Mouse (Mus musculus) cerebellum, postnatal 36 days (tissue): ENCODE data around the gene Ccdc38.

Source experiments
- DNase-seq, 2 experiments: peaks; one replicate each; pipeline ENCODE4 v3.0.0; 2021 to 2022; ENCODE audit warnings: mixed read lengths in 2 of 2

Ccdc38 gene

DNA sequence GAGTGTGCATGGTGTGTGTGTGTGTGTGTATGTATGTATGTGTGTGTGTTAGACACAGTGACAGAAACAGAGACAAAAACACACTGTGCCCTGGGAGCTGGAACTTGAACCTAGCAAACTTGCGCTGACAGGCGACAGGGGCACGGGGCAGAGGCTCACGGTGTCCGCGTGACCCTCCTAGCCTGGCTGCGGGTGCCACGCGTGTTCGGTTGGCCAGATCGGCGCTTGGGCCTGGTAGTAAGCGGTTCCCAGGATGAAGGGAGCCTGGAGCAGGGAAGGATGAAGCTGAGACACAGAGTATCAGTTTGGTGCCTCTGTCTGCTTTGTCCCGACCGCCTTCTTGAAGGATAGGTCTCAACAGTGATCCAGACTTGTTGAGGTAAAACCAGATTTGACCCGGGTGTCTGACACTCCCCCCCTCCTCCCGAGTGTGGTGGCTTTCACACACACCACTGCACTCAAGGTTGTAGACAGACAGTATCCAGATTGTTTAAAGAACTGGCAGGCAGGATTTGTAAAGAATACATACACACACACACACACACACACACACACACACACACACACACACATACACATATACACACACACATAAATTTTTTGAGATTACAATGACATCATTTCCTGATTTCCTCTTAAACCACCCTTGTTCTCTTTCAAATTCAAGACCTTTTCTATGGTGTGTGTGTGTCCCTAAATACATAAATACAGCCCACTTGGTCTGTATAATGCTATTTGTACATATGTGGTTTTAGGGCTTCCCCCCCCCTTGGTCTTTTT lies at the start of gene Ccdc38:
Ccdc38 (plus strand) TSS at position 202 of the 780 bp plus-strand sequence.
- DNase-seq, result no peak

DNA sequence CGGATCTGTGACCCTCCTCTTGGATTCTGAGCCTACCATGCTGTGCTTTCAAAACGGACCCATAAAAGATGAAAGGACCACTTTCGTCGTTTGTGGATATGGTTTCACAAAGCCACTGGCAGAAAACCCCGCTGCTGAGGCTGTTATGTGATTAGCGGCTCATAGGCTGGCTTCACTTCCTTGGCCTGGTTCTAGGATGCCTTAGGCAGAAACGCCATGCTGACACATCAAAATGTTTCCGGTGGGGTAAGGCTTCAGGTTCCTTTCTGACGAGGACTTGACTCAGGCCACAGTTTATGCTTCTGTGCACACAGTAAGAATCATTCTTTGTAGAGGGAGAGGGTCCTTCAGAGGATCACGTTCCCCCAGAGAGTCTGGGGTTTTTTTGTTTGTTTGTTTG lies 39.6 kb upstream of the Ccdc38 start:
- no peak for DNase-seq

DNA sequence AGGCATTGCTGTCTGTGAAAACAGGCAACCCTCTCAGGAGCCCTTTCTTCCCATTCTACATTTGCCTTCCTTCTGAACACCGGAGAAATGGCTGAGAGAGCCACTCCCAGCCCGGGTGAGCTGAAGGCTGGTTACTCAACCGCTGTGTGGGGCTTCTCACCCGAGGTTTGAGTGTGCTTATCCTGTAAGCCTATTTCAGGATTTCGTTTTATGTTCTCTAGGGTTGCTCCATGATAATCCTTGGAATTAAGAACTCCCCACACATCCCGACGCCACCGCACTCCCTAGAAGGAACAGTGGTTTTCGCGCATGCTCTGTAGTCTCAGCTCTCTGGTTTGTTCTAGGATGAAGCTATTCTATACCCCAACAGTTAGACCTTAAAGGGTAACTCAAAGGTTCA lies 39.1 kb upstream of the Ccdc38 start:
- no peak for DNase-seq

DNA sequence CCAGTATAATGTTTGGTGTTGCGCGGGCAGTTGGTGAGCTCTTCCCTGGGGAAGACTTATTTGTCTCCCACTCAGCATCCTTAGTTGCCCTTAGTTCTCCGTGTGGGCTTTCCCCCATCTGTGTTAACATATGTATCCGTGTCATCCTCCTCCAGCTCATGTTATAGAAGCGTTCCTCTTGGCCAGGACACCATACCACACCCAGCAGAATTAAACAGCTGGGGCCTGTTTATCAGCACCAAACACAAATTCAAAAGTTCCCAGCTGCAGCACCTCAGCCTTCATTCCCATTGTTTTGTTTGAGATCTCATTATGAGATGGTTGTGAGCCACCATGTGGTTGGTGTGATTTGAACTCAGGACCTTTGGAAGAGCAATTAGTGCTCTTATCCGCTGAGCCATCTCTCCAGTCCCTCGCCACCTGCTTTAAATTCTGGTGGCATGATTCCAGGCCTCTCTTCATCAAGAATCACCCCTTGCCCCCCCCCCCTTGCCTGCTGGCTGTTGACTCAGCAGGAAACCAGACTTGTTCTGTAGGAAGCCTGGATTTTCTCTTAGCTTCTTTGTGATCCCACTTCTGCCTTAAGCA lies 32.0 kb upstream of the Ccdc38 start:
- DNase-seq, result no peak

DNA sequence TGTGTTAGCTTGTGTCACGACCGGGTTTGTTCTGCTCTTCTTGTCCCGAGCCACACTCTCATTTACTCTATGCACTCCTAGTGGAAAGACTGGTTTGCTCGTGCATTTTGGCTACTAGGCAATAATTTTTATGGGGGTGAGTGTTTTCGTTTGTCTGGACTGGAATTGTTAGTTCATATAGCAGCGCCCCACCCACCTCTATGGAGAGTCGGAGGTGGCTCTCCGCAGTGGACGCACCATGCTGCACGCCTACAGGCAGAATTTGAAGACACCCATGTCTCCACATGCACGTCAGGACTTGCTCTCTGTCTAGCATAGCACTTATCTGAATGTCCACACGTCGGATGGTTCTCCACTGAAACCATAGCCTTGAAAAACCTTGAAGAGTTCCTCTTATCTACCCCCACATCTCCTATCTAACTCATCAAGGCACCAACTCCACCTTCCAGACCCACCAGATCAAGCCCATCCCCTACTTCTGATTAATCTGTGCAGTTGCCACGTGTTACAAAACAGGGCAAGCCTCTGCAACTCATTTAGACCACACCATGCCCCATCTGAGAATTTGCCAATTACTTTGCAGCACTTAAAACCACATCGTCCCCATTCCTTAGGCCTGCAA lies 30.8 kb upstream of the Ccdc38 start:
- no peak for DNase-seq

DNA sequence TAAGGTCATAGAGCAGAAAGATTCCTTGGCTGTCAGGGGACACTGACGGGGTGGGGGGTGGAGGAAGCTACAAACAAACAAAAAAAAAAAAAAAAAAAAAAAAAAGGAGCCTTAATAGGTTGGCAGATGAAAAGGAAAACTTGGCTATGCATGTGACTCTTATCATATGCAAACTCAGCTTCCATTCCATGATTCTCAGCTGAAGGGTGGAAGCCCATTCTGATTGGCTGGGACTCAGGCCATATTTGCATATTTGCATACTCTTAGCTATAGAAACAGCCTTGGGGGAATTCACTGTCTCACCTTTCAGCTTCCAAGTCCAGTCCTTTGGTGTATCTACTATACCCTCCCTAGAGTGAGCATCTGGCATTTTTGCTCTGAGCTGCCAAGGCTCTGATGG lies 25.0 kb upstream of the Ccdc38 start:
- DNase-seq, result peak in 1 of 2 experiments; percentile 4

DNA sequence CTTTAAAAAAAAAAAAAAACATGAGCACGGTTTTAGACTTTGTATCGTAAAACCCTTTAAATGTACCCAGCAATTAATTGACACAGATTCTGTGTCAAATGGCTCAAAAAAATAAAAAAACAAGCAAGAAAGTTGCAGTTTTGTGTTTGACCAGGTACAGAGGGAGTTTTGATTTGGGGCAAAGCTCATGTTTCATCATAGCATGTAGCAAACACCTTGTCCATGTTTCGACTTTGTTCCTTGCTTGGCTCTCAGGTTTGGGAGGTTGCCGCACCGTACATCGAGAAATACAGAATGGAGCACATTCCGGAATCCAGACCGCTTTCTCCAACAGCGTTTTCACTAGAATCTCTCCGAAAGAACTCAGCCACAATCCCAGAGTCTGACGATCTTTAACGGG lies 24.5 kb upstream of the Ccdc38 start:
- no peak for DNase-seq

DNA sequence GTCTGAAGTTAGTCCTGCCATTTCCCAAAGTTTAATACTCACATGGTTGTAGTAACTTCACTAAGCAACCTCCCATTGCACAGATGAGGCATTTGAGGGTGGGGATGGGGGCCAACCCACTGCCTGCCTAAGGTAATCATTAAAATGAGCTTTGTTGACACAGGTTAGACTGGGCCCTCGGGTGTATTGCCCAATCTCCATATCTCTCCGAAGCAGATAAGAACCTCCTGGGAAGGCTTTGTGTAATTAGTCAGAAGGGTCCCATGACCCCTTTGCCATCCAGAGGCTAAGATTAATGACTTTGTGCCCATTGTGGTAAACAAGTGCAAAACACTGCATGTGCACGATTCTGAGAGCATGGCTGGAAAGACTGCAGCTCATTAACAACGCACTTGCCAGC lies 22.7 kb upstream of the Ccdc38 start:
- DNase-seq, result no peak

DNA sequence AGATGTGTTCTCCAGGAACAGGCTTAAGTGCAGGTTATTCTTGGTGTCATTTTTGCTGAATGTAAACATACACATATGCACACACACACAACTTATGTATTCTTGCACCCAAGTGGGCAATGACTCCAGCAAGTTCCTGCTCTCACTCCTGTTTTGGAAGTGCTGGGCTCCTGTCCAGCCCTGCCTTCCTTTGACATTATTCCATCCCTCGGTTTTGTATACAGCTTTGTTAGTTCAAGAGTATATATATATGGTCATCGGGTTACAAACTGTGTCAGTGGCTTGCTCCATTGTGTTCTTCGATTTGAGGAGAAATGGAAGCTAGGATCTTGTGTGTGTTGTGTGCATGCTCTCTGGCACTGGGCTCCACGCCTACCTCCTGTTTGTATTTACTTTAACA lies 22.2 kb upstream of the Ccdc38 start:
- DNase-seq, result no peak

DNA sequence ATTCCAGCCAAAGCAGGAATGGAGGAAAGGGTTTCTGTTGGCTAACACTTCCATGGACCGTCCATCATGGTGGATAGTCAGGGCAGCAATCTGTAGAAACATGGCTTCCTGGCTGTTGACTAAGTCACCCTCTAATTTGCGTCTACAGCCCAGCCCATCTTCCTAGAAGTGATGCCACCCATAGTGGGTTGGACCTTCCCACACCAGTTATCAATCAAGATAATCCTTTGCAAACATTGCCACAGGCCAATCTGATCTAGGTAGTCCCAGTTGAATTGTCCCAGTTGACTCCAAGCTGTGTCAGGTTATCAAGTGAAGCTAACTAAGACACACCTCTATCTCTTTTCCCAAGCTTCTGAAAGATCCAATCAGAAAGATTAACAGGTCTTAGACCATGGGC lies 21.8 kb upstream of the Ccdc38 start:
- no peak for DNase-seq

DNA sequence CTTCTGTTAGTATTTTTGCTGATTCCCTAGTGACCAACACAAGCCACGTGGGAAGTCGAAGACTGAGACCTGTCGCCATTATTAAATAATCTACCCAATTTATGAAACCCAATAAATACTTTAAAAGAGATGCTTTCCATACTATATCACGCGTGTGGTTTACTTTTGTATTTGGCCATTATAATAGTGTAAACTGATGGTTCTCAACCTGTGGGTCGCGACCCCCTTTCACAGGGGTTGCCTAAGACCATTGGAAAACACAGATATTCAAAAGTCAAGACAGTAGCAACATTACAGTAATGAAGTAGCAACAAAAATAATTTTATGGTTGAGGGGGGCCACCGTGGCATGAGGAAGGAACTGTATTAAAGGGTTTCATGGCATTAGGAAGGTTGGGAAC lies 21.3 kb upstream of the Ccdc38 start:
- no peak for DNase-seq

DNA sequence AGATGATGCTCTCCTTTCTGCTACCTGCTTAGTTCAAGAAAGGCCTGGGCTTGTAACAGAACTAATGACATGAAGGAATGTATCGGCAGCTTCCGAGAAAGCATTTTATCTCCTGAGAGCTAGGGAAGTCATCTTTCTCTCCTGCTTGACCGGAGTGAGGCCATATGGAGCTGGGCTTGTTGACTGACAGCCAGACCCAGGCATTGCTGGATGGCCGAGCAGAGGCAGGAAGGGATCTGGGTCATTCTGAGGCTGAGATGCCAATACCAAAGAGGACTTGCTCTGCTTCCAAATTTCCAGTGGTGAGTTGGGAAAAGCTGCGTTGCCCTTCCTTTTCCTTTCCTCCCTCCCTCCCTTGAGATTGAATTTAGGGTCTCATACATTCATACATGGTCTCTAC lies 20.7 kb upstream of the Ccdc38 start:
- DNase-seq, result peak; percentile 64 to 66

DNA sequence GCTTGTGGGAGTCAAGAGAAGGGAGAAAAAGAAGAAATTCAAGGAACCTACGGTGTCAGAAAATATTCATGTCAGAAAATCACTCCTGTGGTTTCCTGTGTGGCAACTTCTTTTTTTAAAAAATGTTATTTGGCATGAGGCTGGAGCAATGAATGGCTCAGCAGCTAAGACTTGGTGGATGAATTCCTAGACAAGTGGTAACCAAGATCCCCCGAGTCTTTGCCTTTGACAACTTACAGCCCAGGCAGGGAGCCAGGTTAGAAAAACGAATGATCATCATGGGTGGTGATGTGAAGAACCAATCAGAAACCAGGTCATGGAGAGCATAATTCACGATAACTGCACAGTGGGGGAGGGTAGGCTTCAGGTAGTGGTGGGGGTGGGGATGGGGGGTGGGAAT lies 19.4 kb upstream of the Ccdc38 start:
- no peak for DNase-seq

DNA sequence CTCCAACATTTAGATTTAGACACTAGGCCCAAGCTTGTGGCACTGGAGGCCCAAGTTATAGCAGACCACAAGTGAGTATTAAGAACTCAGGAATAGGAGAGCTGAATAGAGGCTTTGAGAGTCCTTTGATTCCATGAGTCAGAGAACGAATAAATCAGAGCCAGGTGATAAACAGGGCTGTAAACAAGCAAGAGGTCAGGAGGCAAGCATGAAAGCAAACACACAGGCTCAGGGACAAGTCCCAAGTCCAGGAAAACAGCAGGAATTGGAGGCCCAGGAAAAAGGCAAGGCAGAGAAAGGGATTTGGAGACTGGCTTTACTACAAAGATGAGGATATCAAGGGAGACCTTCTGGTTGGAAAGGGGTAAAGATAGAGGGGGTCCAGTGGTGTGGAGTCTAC lies 15.1 kb upstream of the Ccdc38 start:
- DNase-seq, result no peak

DNA sequence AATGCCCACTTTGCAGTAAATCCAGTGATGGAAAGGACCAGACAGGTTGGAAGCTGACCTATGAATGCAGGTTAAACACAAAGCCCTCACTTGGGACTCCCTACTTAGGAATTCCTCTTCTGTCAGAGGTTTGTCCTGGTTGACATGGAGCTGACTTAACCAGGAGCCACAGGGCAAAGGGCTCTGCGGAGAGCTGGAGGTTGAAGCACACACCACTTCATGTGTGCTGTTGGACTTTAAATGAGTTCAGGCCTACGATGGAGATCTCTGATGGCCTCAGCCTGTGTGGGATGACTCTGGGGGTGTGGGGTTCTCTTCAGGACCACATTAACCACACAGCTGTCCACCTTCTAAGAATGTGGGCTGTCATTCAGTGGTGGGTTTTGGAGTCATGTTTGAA lies 2.1 kb upstream of the Ccdc38 start:
- DNase-seq, result no peak

DNA sequence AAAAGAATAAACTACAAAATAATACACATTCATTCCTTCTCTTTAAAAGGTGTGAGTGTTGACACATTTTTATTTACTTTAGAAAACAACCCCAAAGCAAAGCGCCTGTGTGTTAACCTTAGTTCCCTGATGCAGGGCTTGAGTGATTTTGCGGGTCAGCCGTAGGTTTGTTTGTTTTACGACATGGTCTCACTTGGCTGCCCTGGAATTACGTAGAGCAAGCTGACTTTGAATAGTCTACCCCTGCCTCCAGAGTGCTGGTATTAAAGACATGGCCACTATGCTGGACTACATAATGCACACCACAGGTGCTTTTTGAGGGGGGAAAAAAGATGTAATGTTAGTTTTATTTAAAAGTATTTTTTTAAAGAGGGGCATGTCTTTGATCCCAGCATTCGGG lies 1.6 kb upstream of the Ccdc38 start:
- no peak for DNase-seq

DNA sequence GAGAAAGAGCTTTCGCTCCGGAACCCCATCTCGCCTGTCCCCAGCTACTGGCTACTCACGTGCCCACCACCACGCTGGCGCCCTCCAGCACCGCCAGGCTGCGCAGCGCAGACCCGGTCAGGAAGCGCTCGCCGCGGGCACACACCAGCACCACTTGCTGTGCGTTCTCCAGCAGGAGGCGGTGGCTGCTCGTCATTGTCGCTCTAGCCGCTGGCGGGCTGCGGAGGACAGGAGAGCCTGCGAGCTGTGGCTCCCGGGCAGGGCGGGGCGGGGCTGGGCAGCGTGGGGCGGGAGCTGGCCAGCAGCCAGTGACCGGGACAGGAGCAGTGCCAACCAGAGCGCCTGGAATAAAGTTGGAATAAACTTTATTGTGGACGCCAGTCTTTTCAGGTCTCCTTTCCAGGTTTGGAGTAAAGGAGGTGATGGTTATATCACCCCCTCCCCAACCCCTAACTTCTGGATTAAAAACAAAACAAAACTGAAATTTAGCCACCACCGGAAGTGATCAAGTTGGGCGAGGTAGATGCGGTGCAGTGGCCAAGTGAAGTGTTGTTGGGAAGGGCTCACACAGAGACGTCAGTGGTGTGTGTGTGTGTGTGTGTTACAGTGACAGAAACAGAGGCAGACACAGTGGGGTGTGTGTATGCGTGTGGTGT lies 529 bp upstream of the Ccdc38 start, which contains the start of gene Amdhd1:
Amdhd1 (minus strand) TSS at position 259 of the 656 bp plus-strand sequence.
- DNase-seq, result peak; percentile 46 to 61

DNA sequence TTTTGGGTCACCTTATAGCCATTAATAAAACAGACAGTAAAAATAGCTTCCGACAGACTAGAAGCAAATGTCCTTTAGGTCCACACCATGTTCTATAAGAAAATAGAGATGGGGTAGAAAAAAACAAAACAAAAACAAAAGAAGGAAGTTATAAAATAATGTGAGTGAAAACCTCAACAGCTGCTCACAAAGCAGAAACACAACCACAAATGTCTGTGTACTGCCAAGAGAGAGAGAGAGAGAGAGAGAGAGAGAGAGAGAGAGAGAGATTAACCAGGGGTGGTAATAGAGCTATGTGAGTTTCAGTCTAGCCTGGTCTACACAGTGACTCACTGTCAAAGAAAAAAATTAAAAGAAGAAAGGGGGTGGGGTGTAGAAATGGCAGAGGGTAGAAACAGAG lies 1.2 kb downstream of the Ccdc38 start:
- no peak for DNase-seq

DNA sequence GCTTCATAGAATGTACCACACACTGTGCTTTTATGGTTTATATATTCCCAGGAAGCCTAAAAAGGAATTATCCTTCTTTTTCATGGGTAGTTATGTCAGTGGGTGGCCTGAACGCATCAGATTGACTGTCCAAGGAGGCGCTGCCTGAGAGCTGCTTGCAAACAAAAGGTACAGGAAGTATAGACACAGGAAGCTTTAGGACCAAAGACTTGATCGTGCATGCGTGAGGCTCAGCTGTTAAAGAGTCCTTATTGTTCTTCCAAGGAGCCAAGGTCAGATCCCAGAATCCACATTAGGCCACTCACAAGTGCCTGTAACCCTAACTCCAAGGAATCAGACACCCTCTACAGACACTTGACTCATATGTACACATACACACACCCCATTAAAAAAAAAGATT lies 1.9 kb downstream of the Ccdc38 start:
- DNase-seq, result no peak

DNA sequence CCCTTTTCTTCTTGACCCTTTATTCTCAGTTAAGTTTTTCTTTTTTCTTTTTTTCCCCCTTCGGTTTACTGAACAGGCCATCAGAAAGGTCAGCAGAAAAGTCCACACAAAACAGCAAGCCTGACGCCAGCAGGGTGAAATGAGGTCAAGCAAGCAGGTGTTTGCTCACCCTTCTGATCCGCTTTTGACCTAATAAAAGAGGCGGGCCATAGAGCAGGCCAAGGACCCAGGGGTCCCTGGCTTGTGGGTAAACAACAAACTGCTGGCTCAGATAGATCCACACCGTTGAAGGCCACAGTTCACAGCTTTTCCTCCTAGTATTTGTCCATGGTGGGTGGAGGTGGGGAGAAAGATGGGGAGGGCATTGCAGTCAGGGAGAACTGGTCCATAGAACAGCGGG lies 2.7 kb downstream of the Ccdc38 start:
- DNase-seq, result no peak

DNA sequence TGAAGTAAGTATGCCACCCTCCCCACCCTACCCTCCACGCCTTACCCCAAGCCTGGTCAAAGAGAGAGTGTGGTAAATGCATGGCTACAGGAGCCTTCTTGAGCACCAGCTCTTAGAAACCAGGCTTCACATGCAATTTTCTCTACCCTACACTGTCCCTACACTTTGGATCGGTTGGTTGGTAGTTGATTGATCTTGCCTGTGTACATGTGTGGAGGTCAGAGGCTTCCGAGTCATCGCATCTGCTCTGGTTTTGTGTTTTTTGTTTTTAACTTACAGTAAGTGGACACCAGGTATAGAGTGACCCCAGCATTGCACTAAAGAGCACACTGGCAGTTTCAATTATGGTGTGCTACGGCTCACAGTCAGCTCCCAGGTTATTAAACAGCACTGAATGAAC lies 3.7 kb downstream of the Ccdc38 start:
- no peak for DNase-seq

DNA sequence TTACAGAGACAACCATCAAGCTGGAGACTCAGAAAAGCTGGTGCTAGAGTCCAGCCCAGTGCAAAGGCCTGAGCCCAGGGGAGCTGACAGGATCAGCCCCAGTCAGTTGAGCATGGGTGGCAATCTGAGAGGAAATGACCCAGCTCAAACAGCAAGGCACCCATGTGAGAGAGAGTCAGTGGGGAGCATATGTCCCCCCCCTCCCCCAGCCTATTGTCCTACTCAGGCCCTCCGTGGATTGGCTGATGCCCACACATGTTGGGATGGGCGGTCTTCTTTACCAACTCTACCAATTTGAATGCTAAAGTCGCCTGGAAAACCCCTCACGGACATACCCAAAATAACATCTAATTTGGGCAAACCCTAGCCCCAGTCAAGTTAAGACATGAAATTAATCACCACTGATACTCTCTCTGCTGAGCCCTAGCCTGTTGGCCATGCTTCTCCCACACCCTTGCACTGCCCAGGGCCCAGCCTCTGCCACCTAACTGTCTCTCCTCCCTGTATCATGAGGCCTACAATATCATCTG lies 7.4 kb downstream of the Ccdc38 start:
- DNase-seq, result no peak

DNA sequence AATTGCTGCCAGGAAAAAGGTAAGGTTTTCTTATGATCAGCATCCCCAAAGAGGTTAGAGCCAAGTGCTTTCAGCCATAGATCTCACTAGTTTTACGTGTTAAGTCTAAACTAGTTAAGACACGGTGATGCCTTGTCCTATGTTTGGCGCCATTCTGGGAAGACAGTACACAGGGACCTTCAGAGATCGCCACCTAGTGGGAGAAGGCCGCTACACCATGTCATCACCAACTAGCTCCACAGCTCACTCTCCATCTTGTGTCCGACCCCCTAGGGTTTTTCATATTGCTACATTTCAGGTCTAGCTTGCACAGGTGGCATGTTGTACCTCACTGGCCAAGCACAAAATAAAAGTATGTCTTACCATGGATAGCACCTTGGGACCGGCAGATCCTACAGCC lies 8.6 kb downstream of the Ccdc38 start:
- DNase-seq, result peak; percentile 80 to 83

DNA sequence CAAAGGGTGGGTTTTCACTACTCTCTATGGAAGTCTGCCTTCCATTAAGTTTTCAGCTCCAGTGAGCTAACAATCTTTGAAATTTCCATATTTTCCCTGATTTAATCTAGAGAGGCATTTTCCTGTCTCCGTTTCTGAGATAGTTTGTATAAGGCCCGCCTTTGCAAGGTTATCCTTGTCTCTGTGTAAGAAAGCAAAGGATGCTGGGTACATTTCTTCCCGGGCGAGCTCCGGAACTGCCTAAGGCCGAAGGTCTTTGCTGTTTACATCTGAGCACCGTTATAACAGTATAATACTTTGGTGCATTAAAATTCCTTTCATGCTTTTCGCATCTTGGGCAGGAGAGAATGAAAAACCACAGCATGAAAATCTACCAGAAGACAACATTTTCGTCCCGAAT lies 9.4 kb downstream of the Ccdc38 start:
- no peak for DNase-seq
